Mouse (Mus musculus): ENCODE measurements around the gene Gm16223. TPM values are rescaled to one million over a fixed set of nuclear protein-coding genes. Genes with fewer than 3 reads are reported as not detected.

Gene Gm16223
- not detected for total RNA-seq (2021)

DNA sequence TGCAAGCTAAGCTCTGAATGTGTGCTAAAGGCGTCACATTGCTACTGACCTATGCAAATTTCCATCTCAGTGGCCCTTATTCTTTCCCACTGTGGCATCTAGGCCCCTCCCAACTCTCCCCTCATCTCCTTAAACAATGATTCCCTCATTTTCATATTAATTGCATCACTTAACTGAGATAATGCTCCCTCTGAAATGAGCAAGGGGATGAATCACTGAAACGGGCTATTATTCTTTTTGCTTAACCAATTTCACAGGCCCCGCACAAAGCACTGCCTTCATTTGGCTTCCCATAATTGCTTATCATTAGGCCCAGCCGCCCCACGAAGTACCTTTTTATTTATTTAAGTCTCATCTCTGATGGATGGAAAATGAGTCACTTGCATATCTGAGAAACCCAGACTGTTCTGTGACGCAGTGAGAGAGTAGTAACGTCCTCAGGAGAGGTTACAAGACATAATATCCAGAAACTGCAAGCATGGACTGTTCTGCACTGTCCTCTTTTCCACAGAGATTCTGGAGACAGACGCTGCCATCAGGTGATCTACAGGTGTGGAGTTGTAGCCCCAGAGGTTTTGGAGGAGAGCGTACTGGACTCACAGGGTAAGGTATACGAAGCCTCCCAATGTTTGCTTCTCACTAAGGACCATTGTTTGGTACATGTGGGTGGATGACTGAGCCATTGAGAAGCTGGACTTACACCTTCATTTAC is at the start of gene Gm16223:
Gm16223 (plus strand) TSS at position 485 of the 712 bp plus-strand sequence.
- DNase-seq (ENCODE audit: low spot score in 2 of 2) = no peak
- intact Hi-C loops (cut with DNase I) = no loop called here

DNA sequence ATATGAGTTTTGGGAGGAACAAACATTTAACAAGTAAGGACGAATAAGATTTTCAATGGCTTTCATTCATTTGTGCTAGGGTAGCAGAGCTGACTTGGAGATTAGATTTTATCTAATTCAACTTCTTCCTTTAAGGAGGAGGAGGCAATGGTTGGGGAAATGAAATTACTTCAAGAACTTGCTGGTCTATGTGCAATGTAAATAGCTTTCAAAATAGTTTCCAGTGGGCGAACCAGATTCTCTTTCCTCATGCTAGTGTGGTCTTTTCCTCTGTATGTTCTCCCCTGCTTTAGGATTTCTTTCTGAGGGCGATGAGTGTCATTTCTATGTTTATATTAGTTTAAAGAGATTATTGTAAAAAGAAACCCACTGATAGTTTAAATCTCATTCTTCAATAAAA is 45.7 kb upstream of the Gm16223 start:
- no peak for DNase-seq (ENCODE audit: low spot score in 2 of 2)
- intact Hi-C loops (cut with DNase I) = no loop called here

DNA sequence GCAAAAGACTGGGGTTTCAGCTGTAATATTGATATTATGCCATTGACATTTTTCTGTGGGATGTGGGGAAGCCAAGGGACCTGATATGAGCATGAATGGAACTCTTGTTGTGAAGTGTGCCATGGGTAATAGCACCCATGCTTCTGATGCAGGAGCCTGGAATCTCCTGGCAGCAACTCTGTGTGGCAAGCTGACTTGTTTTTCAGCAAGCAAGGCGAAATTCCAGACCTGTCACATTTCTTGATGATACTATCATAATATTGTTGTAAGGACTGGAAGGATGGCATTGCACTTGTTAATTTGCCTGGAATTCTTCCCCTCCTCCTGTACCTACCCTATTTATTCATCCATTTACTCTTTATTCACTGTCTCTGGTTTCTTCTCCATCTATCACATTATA is 44.2 kb upstream of the Gm16223 start:
- intact Hi-C loops (cut with DNase I) = no loop called here

DNA sequence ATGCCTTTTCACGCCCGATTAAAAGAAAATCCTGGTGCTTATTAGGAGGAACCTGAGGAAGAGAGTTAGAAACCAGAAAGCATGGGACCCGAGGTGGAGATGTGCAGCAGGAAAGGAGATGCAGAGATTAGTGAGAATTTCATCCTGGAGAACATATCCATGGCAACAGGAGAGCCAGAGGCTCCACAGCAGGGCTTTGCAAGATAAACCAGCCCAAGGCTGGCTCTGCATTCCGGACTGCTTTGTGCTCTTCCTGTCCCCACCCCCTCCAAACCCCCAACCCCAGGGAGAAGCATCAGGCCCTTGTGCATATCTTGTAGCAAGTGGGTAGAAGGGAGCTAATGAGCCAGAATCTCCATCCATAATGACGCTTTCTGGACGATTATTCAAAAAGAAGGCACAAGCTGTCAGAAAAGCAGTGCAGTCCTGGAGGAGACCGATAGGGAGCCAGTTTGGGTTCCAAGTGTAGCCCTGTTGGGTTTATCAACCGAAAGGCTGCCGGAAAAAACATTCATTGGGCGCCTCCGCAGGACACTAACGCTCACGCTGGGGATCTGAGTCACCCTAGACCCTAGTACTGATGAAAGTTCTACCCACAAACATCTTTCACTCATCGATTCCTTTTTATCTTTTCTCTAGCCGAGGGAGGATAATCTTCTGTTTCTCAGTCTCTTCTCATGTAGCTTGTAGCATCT is 31.2 kb upstream of the Gm16223 start:
- DNase-seq (ENCODE audit: low spot score in 2 of 2) = no peak
- intact Hi-C loops (cut with DNase I) = no loop called here

More for the DNA sequence above, 44.2 kb upstream of the Gm16223 start:
- DNase-seq (ENCODE audit: low spot score in 2 of 2) = no peak

DNA sequence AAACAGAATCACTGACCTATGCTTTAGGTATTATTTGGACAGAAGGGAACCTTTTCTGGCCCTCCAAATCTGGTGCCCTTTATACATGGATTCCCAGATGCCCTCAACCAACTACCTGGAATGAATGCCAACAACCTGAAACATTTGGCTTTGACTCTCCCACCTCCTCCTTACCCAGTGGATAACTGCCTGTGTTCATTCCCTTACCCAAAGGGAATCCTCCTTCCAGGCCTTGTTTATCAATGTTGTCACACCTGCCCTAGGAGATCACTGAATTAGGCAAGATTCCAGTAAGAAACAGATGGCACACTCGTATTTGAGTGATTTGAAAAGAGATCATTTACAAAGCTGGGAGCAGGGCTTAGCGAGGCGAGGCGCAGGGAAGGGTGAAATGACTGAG is 13.1 kb upstream of the Gm16223 start:
- intact Hi-C loops (cut with DNase I) = no loop called here
- no peak for DNase-seq (ENCODE audit: low spot score in 2 of 2)

DNA sequence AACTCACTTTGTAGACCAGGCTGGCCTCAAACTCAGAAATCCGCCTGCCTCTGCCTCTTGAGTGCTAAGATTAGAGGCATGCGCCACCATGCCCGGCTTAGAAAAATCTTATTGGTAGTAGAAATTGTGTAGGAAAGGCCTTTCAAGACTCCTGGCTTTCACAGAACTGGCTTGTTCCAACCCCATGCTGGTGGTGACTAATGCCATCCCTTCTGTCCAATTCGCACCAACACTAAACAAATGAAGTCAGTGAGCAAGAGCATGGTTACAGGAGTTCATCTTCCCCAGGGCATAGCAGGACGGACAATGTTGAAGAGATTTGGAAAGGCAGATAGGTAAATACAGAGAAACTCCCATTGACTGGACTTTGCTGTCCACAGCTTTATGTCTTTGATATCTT is 12.6 kb upstream of the Gm16223 start:
- intact Hi-C loops (cut with DNase I) = no loop called here
- no peak for DNase-seq (ENCODE audit: low spot score in 2 of 2)

DNA sequence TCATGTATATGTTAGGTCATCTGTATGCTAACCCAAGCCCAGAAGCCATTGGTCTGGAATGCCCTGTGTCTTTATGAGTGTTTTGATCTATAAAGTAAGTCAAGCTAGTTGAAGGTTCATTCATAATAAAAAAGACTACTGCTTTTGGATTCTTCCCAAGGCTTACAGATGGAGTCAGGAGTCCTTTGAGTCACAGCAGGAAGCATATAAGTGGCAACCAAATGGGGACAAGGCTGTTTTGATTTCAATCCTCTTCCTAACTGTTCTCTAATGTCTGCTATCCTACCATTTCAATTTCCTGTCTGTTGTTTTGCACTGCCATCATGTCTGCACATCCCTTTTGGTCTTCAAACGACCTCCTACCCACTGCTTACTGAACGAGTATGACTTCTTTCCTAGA is 2.7 kb upstream of the Gm16223 start:
- intact Hi-C loops (cut with DNase I) = no loop called here
- DNase-seq (ENCODE audit: low spot score in 2 of 2) = no peak

DNA sequence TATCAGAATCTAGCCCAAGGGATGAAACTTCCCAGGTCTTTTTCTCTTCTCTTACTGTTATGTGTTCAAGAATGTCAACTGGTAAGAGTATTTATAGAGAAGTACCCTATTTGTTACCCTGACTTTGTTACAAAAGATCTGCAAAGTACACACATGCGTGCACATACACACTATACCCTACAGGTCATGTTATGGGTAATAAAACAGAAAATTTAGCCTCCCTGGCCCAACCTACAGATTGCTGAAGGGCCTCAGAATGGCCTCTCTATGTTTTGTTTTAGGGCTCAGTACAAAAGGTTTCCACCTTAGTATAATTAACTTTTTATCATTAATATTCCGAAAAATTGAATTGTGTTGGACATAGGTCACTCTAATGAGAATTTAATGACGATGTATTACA is 685 bp upstream of the Gm16223 start:
- DNase-seq (ENCODE audit: low spot score in 2 of 2) = no peak
- intact Hi-C loops (cut with DNase I) = no loop called here

DNA sequence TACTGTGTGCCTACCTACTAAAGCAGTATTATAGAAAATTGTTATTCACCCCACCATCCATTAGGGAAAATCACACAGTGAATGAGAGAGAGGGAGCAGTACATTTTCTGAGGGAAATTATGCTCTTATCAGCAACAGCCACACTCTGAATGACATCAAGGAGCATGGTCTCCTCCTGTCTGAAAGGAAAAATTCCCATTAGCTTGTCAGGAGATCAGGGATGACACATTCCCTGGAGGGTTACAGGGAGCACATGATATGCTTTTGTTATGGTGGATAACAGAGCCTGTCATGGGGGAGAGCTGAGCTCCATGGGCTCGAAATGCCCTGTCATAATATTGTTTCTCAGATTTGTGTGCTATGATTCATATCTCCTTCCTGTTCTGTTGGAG is 424 bp downstream of the Gm16223 start:
- DNase-seq (ENCODE audit: low spot score in 2 of 2) = no peak
- intact Hi-C loops (cut with DNase I) = no loop called here

DNA sequence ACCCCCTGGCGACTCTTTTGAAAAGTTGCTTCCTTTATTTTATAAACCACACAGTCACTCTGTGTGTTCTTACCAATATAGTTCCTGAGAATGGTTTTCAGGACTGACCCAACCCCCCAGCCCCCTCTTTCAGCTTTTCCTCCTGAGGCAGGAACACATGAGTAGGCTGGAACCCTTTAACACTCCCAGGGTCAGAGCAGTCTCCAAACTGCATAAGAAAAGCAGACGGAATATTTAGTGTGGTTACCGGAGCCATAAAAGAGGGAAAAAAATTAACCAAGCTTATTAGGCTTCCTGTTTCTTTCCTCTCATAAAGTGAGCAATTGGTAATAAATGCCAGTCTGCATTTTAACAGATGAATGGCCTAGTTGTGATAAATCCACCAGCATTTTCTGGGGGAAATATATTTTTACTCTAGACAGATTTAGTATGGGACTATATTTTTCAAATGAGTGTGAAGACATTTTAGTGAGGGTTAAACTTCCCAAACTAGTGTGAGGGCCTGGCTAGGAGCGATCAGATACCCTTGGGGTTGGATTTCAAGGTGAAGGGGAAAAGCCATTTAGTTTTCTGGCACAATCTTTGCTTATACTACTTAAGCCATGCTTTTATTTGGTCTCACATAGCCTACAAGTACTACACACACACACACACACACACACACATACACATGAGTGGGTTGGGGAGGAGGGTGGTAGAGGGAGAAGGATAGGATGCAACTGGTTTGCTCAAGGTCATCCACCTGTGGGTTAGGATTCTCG is 49.0 kb downstream of the Gm16223 start:
- intact Hi-C loops (cut with DNase I) = no loop called here
- DNase-seq (ENCODE audit: low spot score in 2 of 2) = no peak

DNA sequence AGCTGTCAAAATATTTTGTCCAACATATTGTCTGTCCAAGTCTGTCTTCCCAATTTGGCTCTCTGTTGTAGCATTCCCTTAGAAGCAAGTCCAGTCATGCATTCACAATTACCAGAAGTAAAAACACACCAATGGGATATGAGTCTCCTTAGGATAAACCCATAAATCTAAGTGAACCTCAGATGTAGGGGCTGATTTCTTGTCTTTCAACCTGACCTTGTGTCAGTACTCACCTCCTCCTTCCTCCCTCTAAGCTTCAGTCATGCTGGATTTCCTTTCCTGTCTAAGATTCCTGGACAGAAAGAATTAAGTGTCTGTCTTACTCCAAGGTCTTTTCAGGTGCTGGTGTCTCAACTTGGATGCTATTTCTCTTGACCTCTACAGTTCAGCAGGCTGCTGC is 57.8 kb downstream of the Gm16223 start:
- intact Hi-C loops (cut with DNase I) = no loop called here
- DNase-seq (ENCODE audit: low spot score in 2 of 2) = no peak

DNA sequence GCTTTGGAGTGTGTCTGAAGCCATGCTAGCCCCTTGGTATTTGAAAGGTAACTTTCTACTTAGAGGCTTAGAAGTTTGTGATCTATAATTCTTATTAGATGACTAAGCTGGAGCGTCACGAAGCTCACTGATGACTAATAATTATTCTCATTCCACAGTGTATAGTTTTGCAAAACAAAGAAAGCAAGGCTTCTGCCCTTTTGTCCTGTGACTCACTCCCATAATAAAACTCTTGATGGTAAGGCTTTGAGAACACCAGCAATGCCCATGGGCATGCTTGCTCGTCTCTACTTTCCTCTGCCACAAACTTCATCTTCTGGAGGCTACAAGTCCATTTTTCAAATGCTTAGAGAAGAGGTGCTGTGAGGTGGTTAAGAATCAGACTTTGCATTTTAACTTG is 87.9 kb downstream of the Gm16223 start:
- DNase-seq (ENCODE audit: low spot score in 2 of 2) = no peak

DNA sequence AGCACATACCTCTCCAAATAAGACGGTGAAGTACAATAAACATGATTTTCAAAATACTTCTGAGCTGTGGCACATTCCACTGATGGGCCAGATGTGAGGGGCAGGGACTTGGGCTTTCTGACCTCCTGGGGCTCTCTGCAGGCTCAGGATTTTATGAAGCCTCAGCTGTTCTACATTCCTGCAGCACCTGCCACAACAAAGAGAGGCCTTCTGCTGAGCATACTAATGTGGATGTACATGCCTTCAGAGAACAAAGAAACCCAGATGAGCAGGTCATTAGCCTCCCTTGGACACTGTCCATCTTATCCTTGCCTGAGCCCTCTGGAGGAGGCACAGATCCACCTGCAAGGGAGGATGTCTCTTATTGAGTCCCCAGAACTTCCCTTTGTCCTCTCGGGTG is 97.0 kb downstream of the Gm16223 start:
- intact Hi-C loops (cut with DNase I) = loop anchor here (10.0 kb wide), 1 partner anchor 270 kb away; no protein-coding TSS in a partner anchor
- DNase-seq (ENCODE audit: low spot score in 2 of 2) = no peak

More for the DNA sequence above, 87.9 kb downstream of the Gm16223 start:
- intact Hi-C loops (cut with DNase I) = no loop called here

DNA sequence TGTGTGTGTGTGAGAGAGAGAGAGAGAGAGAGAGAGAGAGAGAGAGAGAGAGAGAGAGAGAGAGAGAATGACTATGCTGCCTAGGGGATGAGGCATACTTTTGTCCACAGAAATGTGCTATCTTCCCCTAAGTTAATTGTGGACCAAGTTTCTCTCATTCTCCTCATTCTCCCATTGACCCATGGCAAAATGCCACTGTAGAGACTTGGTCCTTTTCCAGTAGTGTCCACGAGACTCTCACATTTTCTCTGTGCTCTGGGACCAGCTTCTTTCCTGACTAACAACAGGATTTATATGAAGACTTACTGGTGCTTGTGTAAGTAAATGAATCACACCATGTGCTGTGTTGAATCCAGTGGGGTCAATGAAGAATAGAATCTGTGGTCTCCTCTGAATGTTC is 98.6 kb downstream of the Gm16223 start:
- no peak for DNase-seq (ENCODE audit: low spot score in 2 of 2)
- intact Hi-C loops (cut with DNase I) = loop anchor here (10.0 kb wide), 1 partner anchor 272 kb away; no protein-coding TSS in a partner anchor

DNA sequence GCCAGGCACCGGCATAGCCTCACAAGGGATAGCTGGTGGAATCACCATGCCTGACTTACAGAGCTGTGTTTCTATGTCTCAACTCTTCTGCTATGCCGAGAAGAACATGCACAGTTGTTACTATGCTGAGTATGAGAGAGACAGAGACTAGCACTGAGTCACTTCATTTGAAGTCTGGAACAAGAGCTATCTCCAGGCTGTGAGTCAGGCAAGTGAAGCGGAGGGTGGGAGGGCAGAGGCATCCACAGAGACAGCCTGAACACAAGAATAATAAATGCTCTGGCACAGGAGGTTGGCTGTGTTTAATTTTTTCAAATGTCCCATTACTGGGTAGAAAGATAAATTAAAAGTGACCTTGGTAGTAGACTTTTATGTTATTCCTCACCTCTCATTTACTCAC is 100.3 kb downstream of the Gm16223 start:
- intact Hi-C loops (cut with DNase I) = loop anchor here (10.0 kb wide), 1 partner anchor 273 kb away; no protein-coding TSS in a partner anchor
- no peak for DNase-seq (ENCODE audit: low spot score in 2 of 2)

DNA sequence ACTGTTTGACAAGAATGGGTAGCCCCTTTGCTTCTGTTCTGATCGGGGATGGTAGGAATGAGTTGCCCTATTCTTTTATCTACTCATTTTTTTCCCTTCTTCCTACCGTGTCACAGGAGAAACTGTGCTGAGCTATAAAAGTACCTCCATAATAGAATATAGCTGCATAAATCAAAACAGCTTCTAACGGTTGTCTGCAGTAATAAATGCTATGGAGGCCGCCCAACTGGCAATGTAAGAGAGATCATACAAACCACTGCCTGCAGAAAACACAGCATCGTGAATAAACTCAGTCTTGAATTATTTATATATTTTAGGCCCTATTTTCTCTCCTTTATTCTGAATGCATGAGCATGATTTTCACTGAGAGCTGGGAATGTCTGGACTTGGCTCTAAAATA is 101.0 kb downstream of the Gm16223 start:
- intact Hi-C loops (cut with DNase I) = loop anchor here (10.0 kb wide), 1 partner anchor 274 kb away; no protein-coding TSS in a partner anchor
- DNase-seq (ENCODE audit: low spot score in 2 of 2) = no peak

DNA sequence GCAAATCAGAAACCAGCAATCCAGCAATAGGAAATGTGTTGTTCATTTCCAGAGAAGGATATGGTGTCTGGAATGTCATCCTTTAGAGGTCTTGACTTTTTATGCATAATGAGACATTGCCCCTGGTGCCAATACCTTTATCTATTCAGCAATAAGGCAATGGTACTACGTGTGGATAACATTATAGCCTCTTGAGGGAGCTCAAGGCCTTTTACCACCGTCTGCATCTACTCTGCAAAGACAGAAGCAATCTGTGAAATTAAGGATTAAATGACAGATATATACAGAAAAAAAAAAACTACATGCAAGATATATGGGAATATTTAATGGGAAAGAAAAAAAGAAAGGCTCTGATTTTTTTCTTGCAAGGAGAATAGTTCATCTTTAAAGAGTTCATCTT is 106.3 kb downstream of the Gm16223 start:
- no peak for DNase-seq (ENCODE audit: low spot score in 2 of 2)
- intact Hi-C loops (cut with DNase I) = loop anchor here (10.0 kb wide), 1 partner anchor 1061 kb away; the partner anchor contains the start of gene Cpeb2

DNA sequence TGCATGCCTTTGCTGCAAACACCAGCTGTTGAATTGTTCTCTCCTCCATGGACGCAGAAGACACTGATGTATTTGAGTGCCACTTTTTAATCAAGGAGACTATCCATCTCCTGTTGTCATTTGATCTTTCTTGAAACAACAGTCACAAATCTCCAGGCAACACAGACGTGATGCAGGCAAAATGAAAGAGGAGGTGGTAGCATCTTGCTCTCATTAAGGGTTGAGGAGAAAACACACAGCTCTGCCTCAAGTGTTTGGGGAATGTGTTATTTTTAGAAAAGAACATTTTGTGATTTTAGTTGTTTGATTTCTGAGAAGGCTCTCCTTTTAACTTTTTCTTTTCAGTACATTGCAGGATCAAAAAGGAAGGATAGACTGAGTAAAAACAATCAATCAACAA is 107.7 kb downstream of the Gm16223 start:
- intact Hi-C loops (cut with DNase I) = loop anchor here (10.0 kb wide), 1 partner anchor 1059 kb away; the partner anchor contains the start of gene Cpeb2
- no peak for DNase-seq (ENCODE audit: low spot score in 2 of 2)

DNA sequence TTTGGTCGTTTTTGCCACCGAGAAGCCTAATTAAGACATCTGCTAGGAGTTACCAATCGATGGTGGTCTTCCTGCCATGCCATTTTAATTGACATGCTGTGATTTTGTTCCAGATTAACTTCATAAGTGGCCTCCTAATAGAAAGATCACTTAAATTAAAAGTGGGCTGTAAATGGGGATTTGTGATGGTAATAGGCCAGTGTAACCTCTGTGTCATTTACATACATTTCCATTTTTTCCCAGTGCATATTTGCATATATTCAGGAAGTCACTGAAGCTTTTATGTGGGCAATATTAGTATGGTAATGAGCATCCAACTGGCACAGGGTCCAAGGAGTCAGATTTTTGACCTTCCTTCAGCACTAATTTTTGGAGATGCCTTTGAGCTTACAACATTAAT is 130.7 kb downstream of the Gm16223 start:
- intact Hi-C loops (cut with DNase I) = no loop called here
- no peak for DNase-seq (ENCODE audit: low spot score in 2 of 2)

DNA sequence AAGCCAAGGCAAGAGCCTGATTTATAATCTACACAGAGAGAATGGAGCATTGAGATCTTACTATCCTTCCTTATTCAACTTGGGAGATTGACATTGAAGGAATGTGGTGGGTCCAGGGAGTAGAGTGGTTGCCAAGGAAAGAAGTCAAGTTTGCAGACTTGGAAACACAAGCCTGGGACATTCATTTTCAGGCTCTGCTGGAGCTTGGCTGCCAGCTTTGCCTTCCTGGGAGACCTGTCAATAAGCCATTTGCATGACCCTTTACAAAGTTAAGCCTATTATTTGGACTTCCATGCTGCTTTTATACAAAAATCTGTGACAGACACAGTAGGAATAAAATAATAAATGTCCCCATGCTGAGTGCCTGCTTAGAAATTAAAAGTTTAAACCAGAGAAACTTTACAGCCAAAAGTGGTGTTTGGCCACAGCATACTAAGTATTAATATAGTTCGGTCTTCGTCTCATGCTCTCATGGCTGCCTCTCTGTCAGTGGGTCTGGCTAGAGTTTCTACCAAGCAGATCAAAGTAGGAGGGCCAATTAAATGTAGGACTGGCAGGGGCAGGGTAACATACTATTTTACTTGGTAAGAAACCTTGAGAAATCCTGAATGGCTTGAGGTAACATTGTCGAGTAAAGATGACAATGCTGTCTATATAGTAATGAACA is 139.8 kb downstream of the Gm16223 start:
- intact Hi-C loops (cut with DNase I) = no loop called here
- DNase-seq (ENCODE audit: low spot score in 2 of 2) = no peak

Measured in left cerebral cortex, postnatal 36 days (tissue).